Mouse (Mus musculus): ENCODE data around the gene Bcas1. TPM values are rescaled to one million over a fixed set of nuclear protein-coding genes. Genes with fewer than 3 reads are reported as not detected.

Gene Bcas1
- polyA plus RNA-seq, 1 experiment from 2014 or later: 0.25 TPM

DNA sequence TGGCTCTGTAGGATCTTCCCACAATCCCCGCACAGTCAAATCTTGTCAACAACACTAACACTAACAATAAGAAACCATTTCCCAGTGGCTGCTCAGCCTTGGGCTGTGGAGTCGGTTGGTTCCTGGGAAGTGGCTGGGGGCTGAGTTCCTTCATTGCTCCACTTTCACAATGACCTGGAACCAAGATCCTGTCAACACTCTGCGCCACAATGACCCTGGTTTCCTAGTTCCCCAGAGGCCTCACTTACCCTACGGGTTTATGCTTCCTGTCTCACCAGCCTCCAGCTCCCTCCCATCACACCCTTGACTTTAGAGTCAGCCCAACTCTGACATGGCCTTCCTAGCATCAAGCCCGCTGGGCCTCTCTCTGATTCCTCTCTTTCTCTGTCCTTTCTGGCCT lies 39.3 kb downstream of the Bcas1 start:
- Histone ChIP-seq H3K9me3 (ENCODE audit: control insufficient read depth, low read length) (no peaks in the 10 kb centered on the region), H3K27me3 (ENCODE audit: control insufficient read depth, insufficient read depth, low read length) (no peaks in the 10 kb centered on the region), H3K4me1 (ENCODE audit: control insufficient read depth, insufficient read depth, low read length) (no peaks in the 10 kb centered on the region), H3K9ac (ENCODE audit: low read length) (no peak overlapping the region), H3K36me3 (ENCODE audit: control insufficient read depth, insufficient read depth, low read length) (no peaks in the 10 kb centered on the region), H3K27ac (replicated peaks; ENCODE audit: low read depth, low read length) (no peak overlapping the region), H3K4me2 (ENCODE audit: low read depth, severe bottlenecking) (no peak overlapping the region), H3K4me3 (ENCODE audit: low read depth, low read length) (no peak overlapping the region)
- no peak for ATAC-seq (ENCODE audit: insufficient number of reproducible peaks, low FRiP score, low TSS enrichment, low read depth)
- WGBS: 74% methylated on average over 5 of the region's 5 CpGs
- DNase-seq (ENCODE audit: low spot score): no peak

DNA sequence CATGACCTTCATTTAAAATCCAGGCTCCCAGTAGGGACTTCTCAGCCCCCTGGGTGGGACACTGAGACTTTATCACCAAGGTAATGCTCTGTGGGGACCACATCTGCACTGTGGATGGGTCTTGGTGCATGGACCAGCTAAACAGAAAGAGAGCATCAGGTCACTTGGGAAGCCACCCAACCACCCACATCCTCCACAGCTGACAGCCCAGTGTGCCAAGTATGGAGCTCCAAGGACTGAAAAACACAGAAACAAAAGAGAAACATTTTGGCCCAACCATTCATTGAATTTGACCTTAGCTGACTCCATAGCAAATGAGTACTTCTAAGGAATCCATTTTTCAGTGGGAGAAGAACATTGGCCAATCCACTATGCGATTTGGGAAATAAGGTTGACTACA lies 42.1 kb downstream of the Bcas1 start:
- DNase-seq (ENCODE audit: low spot score) (no peak), ATAC-seq (ENCODE audit: insufficient number of reproducible peaks, low FRiP score, low TSS enrichment, low read depth) (no peak)
- WGBS: 95% methylated on average over 1 of the region's 1 CpGs
- Histone ChIP-seq H3K9ac (ENCODE audit: low read length) (no peak overlapping the region), H3K27me3 (ENCODE audit: control insufficient read depth, insufficient read depth, low read length) (no peaks in the 10 kb centered on the region), H3K4me1 (ENCODE audit: control insufficient read depth, insufficient read depth, low read length) (no peaks in the 10 kb centered on the region), H3K27ac (replicated peaks; ENCODE audit: low read depth, low read length) (no peak overlapping the region), H3K4me2 (ENCODE audit: low read depth, severe bottlenecking) (no peak overlapping the region), H3K4me3 (ENCODE audit: low read depth, low read length) (no peak overlapping the region), H3K9me3 (ENCODE audit: control insufficient read depth, low read length) (no peaks in the 10 kb centered on the region), H3K36me3 (ENCODE audit: control insufficient read depth, insufficient read depth, low read length) (no peaks in the 10 kb centered on the region)

DNA sequence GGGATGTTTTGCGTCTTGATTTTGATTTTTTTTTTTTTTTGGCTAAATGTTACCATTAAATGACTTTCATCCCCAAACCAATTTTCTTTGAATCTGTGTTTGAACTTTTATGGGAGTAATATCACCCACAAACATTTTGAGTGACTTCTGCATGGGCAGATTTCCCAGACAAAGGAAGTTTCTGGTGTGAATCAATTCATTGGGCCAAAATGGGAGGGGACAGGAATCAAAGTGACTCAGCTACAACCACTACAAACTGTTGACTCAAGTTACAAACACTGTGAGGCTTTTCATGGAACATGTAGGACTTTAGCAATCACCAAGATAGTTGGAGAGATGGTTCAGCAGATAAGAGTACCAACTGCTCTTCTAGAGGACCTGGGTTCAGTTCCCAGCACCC lies 42.9 kb downstream of the Bcas1 start:
- H3K9me3 ChIP-seq (ENCODE audit: control insufficient read depth, low read length): no peaks in the 10 kb centered on the region
- H3K4me2 ChIP-seq (ENCODE audit: low read depth, severe bottlenecking): no peak overlapping the region
- ATAC-seq (ENCODE audit: insufficient number of reproducible peaks, low FRiP score, low TSS enrichment, low read depth): no peak
- H3K27ac ChIP-seq (replicated peaks; ENCODE audit: low read depth, low read length): no peak overlapping the region
- 95% methylated on average over 1 of the region's 1 CpGs for WGBS
- no peak overlapping the region for H3K4me3 ChIP-seq (ENCODE audit: low read depth, low read length)
- H3K9ac ChIP-seq (ENCODE audit: low read length): no peak overlapping the region
- DNase-seq (ENCODE audit: low spot score): no peak
- H3K27me3 ChIP-seq (ENCODE audit: control insufficient read depth, insufficient read depth, low read length): no peaks in the 10 kb centered on the region
- H3K36me3 ChIP-seq (ENCODE audit: control insufficient read depth, insufficient read depth, low read length): no peaks in the 10 kb centered on the region
- no peaks in the 10 kb centered on the region for H3K4me1 ChIP-seq (ENCODE audit: control insufficient read depth, insufficient read depth, low read length)

DNA sequence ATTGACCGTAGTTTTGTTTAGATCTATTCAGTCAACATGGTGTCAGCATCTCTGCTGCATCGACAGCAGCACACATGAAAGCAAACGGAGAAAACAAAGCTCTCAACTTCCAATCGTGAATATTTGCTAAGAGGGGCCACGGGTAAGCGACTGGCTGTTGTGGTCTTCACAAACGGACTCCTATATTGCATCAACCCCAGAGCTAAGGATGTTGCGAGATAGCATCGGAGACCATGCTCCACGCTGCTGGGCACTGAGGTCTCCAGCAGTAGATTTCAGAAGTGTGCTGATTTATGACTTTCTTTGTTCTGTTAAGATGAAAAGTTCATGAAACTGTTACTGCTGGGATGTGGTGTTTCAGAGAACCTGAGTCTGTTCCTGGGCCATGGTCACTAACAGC lies 54.3 kb downstream of the Bcas1 start:
- no peak overlapping the region for H3K9ac ChIP-seq (ENCODE audit: low read length)
- no peak overlapping the region for H3K4me3 ChIP-seq (ENCODE audit: low read depth, low read length)
- H3K27me3 ChIP-seq (ENCODE audit: control insufficient read depth, insufficient read depth, low read length): no peaks in the 10 kb centered on the region
- ATAC-seq (ENCODE audit: insufficient number of reproducible peaks, low FRiP score, low TSS enrichment, low read depth) (no peak), DNase-seq (ENCODE audit: low spot score) (no peak)
- H3K36me3 ChIP-seq (ENCODE audit: control insufficient read depth, insufficient read depth, low read length): no peaks in the 10 kb centered on the region
- 86% methylated on average over 10 of the region's 10 CpGs for WGBS
- no peaks in the 10 kb centered on the region for H3K9me3 ChIP-seq (ENCODE audit: control insufficient read depth, low read length)
- no peaks in the 10 kb centered on the region for H3K4me1 ChIP-seq (ENCODE audit: control insufficient read depth, insufficient read depth, low read length)
- no peak overlapping the region for H3K4me2 ChIP-seq (ENCODE audit: low read depth, severe bottlenecking)
- no peak overlapping the region for H3K27ac ChIP-seq (replicated peaks; ENCODE audit: low read depth, low read length)

DNA sequence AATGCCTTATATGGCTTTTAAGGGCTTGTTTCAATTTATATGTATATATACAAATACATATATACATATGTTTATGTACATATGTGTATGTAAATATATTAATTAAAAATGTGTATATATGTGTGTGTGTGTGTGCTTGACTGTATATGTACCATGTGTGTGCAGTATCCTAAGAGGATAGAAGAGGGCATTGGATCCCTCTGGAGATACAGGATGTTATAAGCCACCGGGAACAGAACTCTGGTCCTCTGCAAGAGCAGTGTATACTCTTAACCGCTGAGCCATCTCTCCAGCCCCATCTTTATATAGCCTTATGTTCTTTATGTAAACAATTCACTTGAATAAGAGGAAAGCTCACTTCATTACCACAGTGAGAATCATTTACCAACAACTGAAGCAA lies 62.0 kb downstream of the Bcas1 start:
- Histone ChIP-seq H3K4me2 (ENCODE audit: low read depth, severe bottlenecking) (no peak overlapping the region), H3K9ac (ENCODE audit: low read length) (no peak overlapping the region), H3K36me3 (ENCODE audit: control insufficient read depth, insufficient read depth, low read length) (no peaks in the 10 kb centered on the region), H3K27ac (replicated peaks; ENCODE audit: low read depth, low read length) (no peak overlapping the region), H3K27me3 (ENCODE audit: control insufficient read depth, insufficient read depth, low read length) (no peaks in the 10 kb centered on the region), H3K9me3 (ENCODE audit: control insufficient read depth, low read length) (no peaks in the 10 kb centered on the region), H3K4me1 (ENCODE audit: control insufficient read depth, insufficient read depth, low read length) (no peaks in the 10 kb centered on the region), H3K4me3 (ENCODE audit: low read depth, low read length) (no peak overlapping the region)
- DNase-seq (ENCODE audit: low spot score) (no peak), ATAC-seq (ENCODE audit: insufficient number of reproducible peaks, low FRiP score, low TSS enrichment, low read depth) (no peak)
- WGBS: 95% methylated on average over 2 of the region's 2 CpGs

DNA sequence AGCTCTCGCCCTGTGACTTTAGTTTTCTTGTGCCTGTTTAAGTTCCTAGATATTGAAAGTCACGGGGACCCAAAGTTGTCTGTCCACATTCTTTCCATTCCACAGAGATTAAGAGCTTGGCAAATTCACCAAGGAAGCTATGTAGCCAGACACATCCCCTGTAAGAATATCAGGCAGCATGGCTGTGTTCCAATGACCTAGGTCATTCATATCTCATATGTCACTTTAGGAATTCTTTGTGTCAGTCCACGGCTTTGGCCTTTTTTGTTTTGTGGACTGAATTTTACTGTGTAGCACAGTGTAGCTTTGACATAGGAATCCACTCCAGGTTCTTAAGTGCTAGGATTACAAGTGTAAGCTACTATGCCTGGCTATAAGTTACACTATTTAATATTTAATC lies 62.4 kb downstream of the Bcas1 start:
- H3K4me1 ChIP-seq (ENCODE audit: control insufficient read depth, insufficient read depth, low read length): no peaks in the 10 kb centered on the region
- no peak for ATAC-seq (ENCODE audit: insufficient number of reproducible peaks, low FRiP score, low TSS enrichment, low read depth)

DNA sequence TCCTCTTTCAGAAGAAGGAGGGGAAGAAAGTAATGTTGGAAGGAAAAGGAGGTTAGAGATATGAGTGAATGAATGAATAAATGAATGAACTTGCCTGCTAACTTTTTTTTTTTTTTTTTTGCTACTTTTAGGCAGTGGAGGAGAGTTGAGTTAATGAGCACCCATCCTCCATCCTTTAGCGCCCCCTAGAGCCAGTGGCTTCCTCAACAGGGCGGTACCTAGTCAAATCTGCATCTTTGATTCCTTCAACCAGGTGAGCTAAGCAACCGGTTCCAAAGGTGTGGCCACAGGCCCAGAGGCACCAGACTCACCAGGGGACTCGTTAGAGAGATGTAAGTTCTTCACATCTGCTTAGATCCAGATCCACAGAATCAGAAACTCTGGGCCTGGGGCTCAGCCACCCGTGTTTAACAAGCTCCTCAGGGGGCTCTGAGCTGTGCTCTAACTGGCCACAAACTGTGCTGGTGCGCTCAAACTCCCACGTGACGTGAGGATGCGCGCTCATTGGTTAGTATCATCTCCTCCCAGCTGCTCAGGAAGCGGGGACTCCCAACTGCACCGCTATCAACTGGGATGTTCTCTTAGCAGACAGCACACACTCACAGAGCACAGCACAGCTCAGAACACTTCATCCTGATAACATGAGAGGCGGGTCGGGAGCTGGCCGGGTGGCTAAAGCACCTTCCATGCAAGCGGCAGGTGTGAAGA lies 70.8 kb downstream of the Bcas1 start:
- ATAC-seq (ENCODE audit: insufficient number of reproducible peaks, low FRiP score, low TSS enrichment, low read depth) (no peak), DNase-seq (ENCODE audit: low spot score) (no peak)
- 55% methylated on average over 16 of the region's 16 CpGs for WGBS
- Histone ChIP-seq H3K9me3 (ENCODE audit: control insufficient read depth, low read length) (no peaks in the 10 kb centered on the region), H3K36me3 (ENCODE audit: control insufficient read depth, insufficient read depth, low read length) (no peaks in the 10 kb centered on the region), H3K27ac (replicated peaks; ENCODE audit: low read depth, low read length) (no peak overlapping the region), H3K27me3 (ENCODE audit: control insufficient read depth, insufficient read depth, low read length) (no peaks in the 10 kb centered on the region), H3K9ac (ENCODE audit: low read length) (no peak overlapping the region), H3K4me2 (ENCODE audit: low read depth, severe bottlenecking) (no peak overlapping the region), H3K4me3 (ENCODE audit: low read depth, low read length) (no peak overlapping the region), H3K4me1 (ENCODE audit: control insufficient read depth, insufficient read depth, low read length) (no peaks in the 10 kb centered on the region)

More for the DNA sequence above, 62.4 kb downstream of the Bcas1 start:
- Histone ChIP-seq H3K4me2 (ENCODE audit: low read depth, severe bottlenecking) (no peak overlapping the region), H3K36me3 (ENCODE audit: control insufficient read depth, insufficient read depth, low read length) (no peaks in the 10 kb centered on the region), H3K9me3 (ENCODE audit: control insufficient read depth, low read length) (no peaks in the 10 kb centered on the region), H3K27ac (replicated peaks; ENCODE audit: low read depth, low read length) (no peak overlapping the region), H3K9ac (ENCODE audit: low read length) (no peak overlapping the region), H3K4me3 (ENCODE audit: low read depth, low read length) (no peak overlapping the region), H3K27me3 (ENCODE audit: control insufficient read depth, insufficient read depth, low read length) (no peaks in the 10 kb centered on the region)
- DNase-seq (ENCODE audit: low spot score): no peak
- 86% methylated on average over 3 of the region's 3 CpGs for WGBS

DNA sequence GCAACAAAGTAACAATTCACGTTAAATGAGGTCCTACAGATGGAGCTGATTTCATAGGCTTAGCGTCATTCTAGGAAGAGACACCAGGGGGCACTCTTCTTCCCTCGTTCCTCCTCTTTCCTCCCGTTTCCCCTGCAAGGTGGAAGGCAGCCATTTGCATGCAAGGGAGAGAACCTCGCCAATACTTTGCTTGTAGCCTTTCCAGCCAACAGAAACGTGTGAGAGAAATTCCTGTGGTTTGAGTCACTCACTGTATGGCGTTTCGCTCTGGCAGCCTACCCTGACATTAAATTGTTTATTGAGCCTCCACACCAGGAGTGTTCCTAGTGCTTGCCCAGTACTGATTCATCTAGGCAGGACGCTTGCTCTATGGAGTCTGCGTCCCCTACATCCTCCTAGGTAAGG lies 72.7 kb downstream of the Bcas1 start:
- ATAC-seq (ENCODE audit: insufficient number of reproducible peaks, low FRiP score, low TSS enrichment, low read depth): no peak
- 19% methylated on average over 10 of the region's 10 CpGs for WGBS
- no peak overlapping the region for H3K9ac ChIP-seq (ENCODE audit: low read length)
- no peaks in the 10 kb centered on the region for H3K27me3 ChIP-seq (ENCODE audit: control insufficient read depth, insufficient read depth, low read length)
- no peaks in the 10 kb centered on the region for H3K36me3 ChIP-seq (ENCODE audit: control insufficient read depth, insufficient read depth, low read length)
- DNase-seq (ENCODE audit: low spot score): peak; percentile 89
- H3K4me3 ChIP-seq (ENCODE audit: low read depth, low read length): no peak overlapping the region
- no peaks in the 10 kb centered on the region for H3K4me1 ChIP-seq (ENCODE audit: control insufficient read depth, insufficient read depth, low read length)
- no peaks in the 10 kb centered on the region for H3K9me3 ChIP-seq (ENCODE audit: control insufficient read depth, low read length)
- H3K27ac ChIP-seq (replicated peaks; ENCODE audit: low read depth, low read length): no peak overlapping the region
- peak overlapping the region; percentile 28 for H3K4me2 ChIP-seq (ENCODE audit: low read depth, severe bottlenecking)

DNA sequence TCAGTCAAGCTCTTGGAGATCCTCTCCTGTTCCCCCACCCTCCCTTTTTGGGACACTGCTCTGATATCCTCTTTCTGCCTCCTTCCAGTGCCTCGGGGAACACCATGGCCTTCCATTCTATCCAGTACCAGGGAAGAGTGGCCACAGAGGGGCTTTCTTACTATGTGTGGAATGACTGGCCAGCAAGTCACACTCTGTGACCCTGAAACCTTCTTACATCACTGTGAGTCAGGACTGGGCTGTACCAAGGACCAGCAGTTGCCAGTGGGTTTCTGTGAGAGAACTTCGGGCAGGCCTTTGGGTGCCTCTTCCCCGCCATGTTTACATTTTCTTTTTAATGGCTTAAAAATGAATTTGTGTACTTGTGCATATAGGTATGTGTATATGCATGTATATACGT lies 75.4 kb downstream of the Bcas1 start:
- H3K4me1 ChIP-seq (ENCODE audit: control insufficient read depth, insufficient read depth, low read length): no peaks in the 10 kb centered on the region
- ATAC-seq (ENCODE audit: insufficient number of reproducible peaks, low FRiP score, low TSS enrichment, low read depth) (no peak), DNase-seq (ENCODE audit: low spot score) (no peak)
- H3K4me3 ChIP-seq (ENCODE audit: low read depth, low read length): no peak overlapping the region
- no peak overlapping the region for H3K9ac ChIP-seq (ENCODE audit: low read length)
- no peak overlapping the region for H3K4me2 ChIP-seq (ENCODE audit: low read depth, severe bottlenecking)
- no peaks in the 10 kb centered on the region for H3K9me3 ChIP-seq (ENCODE audit: control insufficient read depth, low read length)
- 90% methylated on average over 4 of the region's 4 CpGs for WGBS
- H3K27ac ChIP-seq (replicated peaks; ENCODE audit: low read depth, low read length): no peak overlapping the region
- H3K27me3 ChIP-seq (ENCODE audit: control insufficient read depth, insufficient read depth, low read length): no peaks in the 10 kb centered on the region
- no peaks in the 10 kb centered on the region for H3K36me3 ChIP-seq (ENCODE audit: control insufficient read depth, insufficient read depth, low read length)
